Mouse (Mus musculus): ENCODE measurements at regions not wholly inside any gene's neighbourhood (a gene's known extent, or its start where the extent isn't known, plus 50 kb on each side); places are given as distances from the start of the nearest gene placed in this dataset.

DNA sequence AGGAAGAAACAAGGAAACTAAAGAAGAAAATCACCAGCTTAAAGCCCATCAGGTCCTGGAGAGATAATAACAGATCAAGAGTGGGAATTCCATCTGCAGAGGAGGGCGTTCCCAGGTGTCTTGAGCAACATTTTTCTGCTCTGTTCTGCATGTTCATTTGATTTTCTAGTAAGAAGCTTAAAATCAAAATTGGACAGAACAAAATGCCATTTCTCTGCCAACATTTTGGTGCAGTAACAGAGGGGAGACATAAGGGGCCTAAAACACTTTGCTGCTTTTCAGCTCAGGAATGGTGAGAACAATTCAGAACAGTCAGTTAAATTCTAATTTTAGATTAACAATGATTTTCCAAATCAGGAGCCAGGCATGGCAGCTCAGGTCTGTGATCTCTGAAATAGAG is 1056.8 kb downstream of the Slc16a7 start:
- no peaks in the 10 kb centered on the region for H3K36me3 ChIP-seq
- no peak overlapping the region for H3K27ac ChIP-seq
- WGBS, result 75% methylated on average over 1 of the region's 1 CpGs
- H3K9ac ChIP-seq, result no peak overlapping the region
- H3K27me3 ChIP-seq, result no peaks in the 10 kb centered on the region
- ATAC-seq (ENCODE audit: insufficient number of reproducible peaks, insufficient read depth, low FRiP score, low TSS enrichment), result no peak
- H3K4me3 ChIP-seq, result no peak overlapping the region
- H3K9me3 ChIP-seq, result no peaks in the 10 kb centered on the region
- no peaks in the 10 kb centered on the region for H3K4me1 ChIP-seq
- H3K4me2 ChIP-seq (replicated peaks), result no peak overlapping the region

DNA sequence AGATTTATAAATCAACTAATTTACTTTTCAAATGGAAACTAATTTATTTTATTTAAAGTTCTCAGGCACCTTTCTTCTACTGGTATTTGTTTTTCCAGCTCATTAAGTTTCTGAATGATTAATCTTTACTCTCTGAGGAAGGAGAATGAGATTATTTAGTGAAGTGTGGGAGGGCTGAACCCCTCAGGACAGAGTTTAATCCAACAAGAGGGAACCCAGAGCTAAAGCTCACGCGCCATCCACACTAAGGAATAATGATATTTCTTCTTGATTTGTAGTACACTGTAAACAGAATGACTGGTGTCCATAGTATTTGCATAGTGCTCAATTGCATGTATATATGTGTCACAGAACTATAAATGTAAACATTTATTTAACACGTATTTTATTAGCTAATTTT is 1050.3 kb downstream of the Slc16a7 start:
- Histone ChIP-seq H3K27me3 (no peaks in the 10 kb centered on the region), H3K36me3 (no peaks in the 10 kb centered on the region), H3K4me3 (no peak overlapping the region), H3K4me2 (replicated peaks) (no peak overlapping the region), H3K9ac (no peak overlapping the region), H3K27ac (no peak overlapping the region), H3K4me1 (no peaks in the 10 kb centered on the region), H3K9me3 (no peaks in the 10 kb centered on the region)
- no peak for ATAC-seq (ENCODE audit: insufficient number of reproducible peaks, insufficient read depth, low FRiP score, low TSS enrichment)
- 85% methylated on average over 3 of the region's 3 CpGs for WGBS

DNA sequence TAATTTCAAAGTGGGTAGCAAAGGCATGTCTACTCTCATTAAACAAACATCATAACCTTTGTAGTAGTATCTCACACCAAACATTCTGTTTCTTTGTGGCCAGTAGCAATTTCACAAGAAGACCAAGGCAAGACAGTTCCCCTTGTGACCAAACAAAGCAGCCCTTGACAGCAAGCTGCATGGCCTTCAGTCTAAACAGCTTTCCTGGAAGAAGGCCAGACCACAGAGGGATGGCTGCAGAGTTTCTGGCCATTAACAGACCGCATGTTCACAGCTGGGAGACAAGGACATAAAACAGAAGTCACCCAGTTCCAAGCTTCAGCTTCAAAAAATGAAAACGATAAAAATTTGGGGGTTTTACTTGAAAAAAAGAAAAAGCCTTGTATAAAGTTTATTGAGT is 1040.0 kb downstream of the Slc16a7 start:
- no peak for ATAC-seq (ENCODE audit: insufficient number of reproducible peaks, insufficient read depth, low FRiP score, low TSS enrichment)
- H3K27me3 ChIP-seq, result no peaks in the 10 kb centered on the region
- H3K36me3 ChIP-seq, result no peaks in the 10 kb centered on the region
- WGBS, result 46% methylated on average over 2 of the region's 2 CpGs
- no peak overlapping the region for H3K27ac ChIP-seq
- no peak overlapping the region for H3K4me3 ChIP-seq
- H3K4me1 ChIP-seq, result no peaks in the 10 kb centered on the region
- no peak overlapping the region for H3K4me2 ChIP-seq (replicated peaks)
- no peaks in the 10 kb centered on the region for H3K9me3 ChIP-seq
- H3K9ac ChIP-seq, result no peak overlapping the region

DNA sequence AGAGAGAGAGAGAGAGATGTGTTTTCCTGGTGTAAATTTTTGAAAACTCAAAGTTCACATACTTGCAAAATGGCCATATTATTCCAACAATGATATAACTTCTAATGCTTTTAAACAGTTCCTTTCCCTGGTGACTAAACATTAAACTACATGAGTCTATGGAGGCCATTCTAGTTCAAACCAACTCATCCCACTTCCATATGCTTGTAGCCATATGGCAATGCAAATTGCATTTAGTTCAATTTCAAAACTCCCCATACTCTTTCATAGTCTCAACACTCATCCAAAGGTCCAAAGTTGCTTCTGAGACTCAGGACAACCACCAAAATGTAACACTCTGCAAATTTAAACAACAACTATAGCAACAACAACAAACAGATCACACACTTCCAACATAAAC is 1026.5 kb downstream of the Slc16a7 start:
- no peak for ATAC-seq (ENCODE audit: insufficient number of reproducible peaks, insufficient read depth, low FRiP score, low TSS enrichment)

DNA sequence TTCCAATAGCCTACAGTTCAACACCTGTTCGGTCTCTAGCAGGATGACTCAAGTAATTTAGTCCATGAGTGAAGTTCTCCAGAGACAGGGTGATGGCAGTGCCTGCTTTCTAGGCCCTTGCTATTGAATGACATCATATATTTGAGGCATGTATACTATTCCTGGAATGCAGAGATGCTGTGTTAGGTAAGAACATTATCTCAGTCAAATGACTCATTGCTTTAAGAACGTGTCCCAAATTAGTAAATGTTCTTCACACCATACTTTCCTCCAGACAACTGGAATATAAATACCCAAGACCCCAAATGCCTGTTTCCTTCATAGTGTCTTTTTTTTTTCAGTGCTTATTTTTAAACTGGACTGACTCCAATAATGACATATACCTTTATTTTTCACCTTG is 1018.3 kb downstream of the Slc16a7 start:
- Histone ChIP-seq H3K27me3 (no peaks in the 10 kb centered on the region), H3K36me3 (no peaks in the 10 kb centered on the region), H3K4me1 (no peaks in the 10 kb centered on the region), H3K9me3 (no peaks in the 10 kb centered on the region), H3K27ac (no peak overlapping the region), H3K4me2 (replicated peaks) (no peak overlapping the region), H3K9ac (no peak overlapping the region), H3K4me3 (no peak overlapping the region)
- WGBS, result 61% methylated on average over 2 of the region's 2 CpGs
- ATAC-seq (ENCODE audit: insufficient number of reproducible peaks, insufficient read depth, low FRiP score, low TSS enrichment), result no peak

More for the DNA sequence above, 1026.5 kb downstream of the Slc16a7 start:
- H3K9ac ChIP-seq, result no peak overlapping the region
- H3K36me3 ChIP-seq, result no peaks in the 10 kb centered on the region
- H3K4me3 ChIP-seq, result no peak overlapping the region
- no peaks in the 10 kb centered on the region for H3K9me3 ChIP-seq
- H3K4me2 ChIP-seq (replicated peaks), result no peak overlapping the region
- no peaks in the 10 kb centered on the region for H3K4me1 ChIP-seq
- H3K27me3 ChIP-seq, result no peaks in the 10 kb centered on the region
- no peak overlapping the region for H3K27ac ChIP-seq

DNA sequence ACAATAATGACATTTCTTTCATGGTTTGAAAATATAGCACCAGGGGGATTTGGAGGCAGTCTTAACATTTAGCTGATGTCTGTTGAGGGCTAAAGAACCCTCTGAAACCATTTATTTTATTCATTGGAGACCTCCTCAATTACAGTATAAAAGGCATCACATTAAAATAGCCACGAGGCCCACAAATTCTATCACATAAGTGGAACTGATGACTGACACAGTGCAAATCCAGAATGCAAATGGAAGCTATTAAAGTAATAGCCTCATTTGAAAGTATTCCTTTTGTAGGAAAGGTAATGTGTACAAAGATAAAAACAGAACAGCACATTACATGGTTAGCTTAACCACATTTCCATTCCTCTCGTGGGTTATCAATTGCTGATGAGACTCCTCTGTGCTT is 986.6 kb downstream of the Slc16a7 start:
- ATAC-seq (ENCODE audit: insufficient number of reproducible peaks, insufficient read depth, low FRiP score, low TSS enrichment), result no peak
- Histone ChIP-seq H3K4me1 (no peaks in the 10 kb centered on the region), H3K9me3 (no peaks in the 10 kb centered on the region), H3K4me2 (replicated peaks) (no peak overlapping the region), H3K4me3 (no peak overlapping the region), H3K36me3 (no peaks in the 10 kb centered on the region), H3K27ac (no peak overlapping the region), H3K27me3 (no peaks in the 10 kb centered on the region), H3K9ac (no peak overlapping the region)
- WGBS, result 66% methylated on average over 2 of the region's 2 CpGs

DNA sequence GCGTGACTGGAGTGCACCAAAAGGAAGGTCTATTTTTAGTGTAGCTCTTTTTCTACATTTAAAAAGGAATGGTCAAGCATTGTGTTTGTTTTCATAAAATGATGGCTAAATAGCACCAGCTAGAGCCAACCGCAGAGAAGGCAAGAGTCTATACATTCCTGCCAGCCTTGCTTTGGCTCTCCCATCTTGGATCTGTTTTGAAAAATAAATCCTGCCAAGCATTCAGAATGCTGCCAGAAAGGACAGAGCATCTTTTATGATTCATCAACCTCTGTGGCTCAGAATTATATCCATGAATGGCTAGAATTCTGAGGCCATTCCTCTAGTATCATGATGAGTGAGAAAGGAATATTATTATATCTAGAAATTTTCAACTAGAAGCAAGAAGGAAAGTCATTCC is 979.6 kb downstream of the Slc16a7 start:
- Histone ChIP-seq H3K27ac (no peak overlapping the region), H3K36me3 (no peaks in the 10 kb centered on the region), H3K27me3 (no peaks in the 10 kb centered on the region), H3K9ac (no peak overlapping the region), H3K4me2 (replicated peaks) (no peak overlapping the region), H3K4me3 (no peak overlapping the region), H3K9me3 (no peaks in the 10 kb centered on the region), H3K4me1 (no peaks in the 10 kb centered on the region)
- ATAC-seq (ENCODE audit: insufficient number of reproducible peaks, insufficient read depth, low FRiP score, low TSS enrichment), result no peak
- WGBS, result 77% methylated on average over 2 of the region's 2 CpGs

DNA sequence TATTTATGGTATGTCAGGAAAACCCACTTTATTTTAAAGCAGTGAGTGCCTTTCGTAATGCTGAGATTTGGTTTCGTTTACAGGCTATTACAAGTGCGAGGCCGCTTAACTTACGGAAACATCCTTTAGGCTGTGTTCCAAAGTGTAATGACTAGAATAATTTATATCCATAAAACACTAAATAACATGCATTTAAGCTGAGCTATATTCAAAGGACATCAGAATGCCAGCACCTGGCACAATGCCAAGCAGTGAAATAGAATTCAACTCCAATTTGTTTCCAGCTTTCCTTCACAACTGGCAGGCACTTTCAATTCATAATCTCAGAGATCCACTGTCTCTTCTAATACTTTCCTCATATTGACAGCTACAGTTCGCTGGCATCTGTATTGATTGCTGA is 972.7 kb downstream of the Slc16a7 start:
- Histone ChIP-seq H3K36me3 (no peaks in the 10 kb centered on the region), H3K4me3 (no peak overlapping the region), H3K27me3 (no peaks in the 10 kb centered on the region), H3K4me2 (replicated peaks) (no peak overlapping the region), H3K4me1 (no peaks in the 10 kb centered on the region), H3K9ac (no peak overlapping the region), H3K9me3 (no peaks in the 10 kb centered on the region), H3K27ac (no peak overlapping the region)
- 78% methylated on average over 6 of the region's 6 CpGs for WGBS
- no peak for ATAC-seq (ENCODE audit: insufficient number of reproducible peaks, insufficient read depth, low FRiP score, low TSS enrichment)

DNA sequence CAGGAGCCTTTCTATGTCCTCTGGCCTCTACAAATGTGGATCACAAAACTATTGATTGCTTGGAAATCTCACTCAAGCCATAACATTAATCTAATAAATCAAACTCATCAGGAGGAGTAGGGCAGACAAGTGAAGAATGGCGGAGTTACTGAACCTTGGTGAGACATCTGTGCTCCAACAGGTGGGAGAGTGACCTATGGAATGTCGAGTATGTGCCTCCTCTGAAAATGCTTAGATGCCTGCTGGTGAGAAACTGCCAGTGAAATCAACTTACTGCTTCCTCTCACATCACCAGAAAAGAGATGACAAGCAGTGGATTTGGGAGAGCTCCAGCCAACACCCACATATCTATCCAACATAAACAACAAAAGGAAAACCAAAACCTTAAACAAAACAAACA is 965.8 kb downstream of the Slc16a7 start:
- H3K4me2 ChIP-seq (replicated peaks), result no peak overlapping the region
- H3K4me3 ChIP-seq, result no peak overlapping the region
- no peak overlapping the region for H3K9ac ChIP-seq
- no peaks in the 10 kb centered on the region for H3K4me1 ChIP-seq
- H3K27me3 ChIP-seq, result no peaks in the 10 kb centered on the region
- no peaks in the 10 kb centered on the region for H3K36me3 ChIP-seq
- no peak for ATAC-seq (ENCODE audit: insufficient number of reproducible peaks, insufficient read depth, low FRiP score, low TSS enrichment)
- no peaks in the 10 kb centered on the region for H3K9me3 ChIP-seq
- 55% methylated on average over 2 of the region's 2 CpGs for WGBS
- no peak overlapping the region for H3K27ac ChIP-seq
